Mouse (Mus musculus): ENCODE data around the gene Sdf4. TPM values are rescaled to one million over a fixed set of nuclear protein-coding genes. Genes with fewer than 3 reads are reported as not detected.

Gene Sdf4
- total RNA-seq (2021): 100 to 1,000 TPM; 184 to 191 TPM
- long read RNA-seq, experiment 1, full-length matches to known transcripts: 281 of 335 reads
- long read RNA-seq, experiment 1, partial matches to known transcripts: 32 of 335 reads
- long read RNA-seq, experiment 1, other reads (novel, unspliced or antisense): 22 of 335 reads
- long read RNA-seq, experiment 2, full-length matches to known transcripts: 130 of 168 reads
- long read RNA-seq, experiment 2, partial matches to known transcripts: 29 of 168 reads
- long read RNA-seq, experiment 2, other reads (novel, unspliced or antisense): 9 of 168 reads

DNA sequence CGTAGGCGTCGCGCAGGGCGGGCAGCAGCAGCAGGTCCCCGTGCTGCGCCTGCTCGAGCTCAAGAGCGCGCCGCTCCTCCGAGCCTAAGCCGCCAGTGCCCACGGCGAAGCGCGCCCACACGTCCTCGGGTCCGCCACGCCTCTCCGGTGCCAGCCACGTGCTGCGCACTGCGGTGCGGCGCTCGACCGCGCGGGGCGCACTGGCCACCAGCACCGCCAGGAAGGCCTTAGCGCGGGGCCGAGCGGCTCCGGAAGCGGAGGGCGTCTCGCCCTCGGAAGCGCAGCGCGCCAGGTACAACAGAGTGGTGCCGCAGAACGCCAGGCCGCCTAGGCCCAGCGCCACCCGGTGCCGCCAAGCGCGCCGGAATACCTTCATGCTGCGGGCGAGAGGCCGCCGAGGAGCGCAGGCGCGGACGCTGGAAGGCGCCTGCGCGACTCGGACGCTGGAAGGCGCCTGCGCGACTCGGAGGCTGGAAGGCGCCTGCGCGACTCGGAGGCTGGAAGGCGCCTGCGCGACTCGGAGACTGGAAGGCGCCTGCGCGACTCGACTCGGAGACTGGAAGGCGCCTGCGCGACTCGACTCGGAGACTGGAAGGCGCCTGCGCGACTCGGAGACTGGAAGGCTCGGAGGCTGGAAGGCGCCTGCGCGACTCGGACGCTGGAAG is at the start of gene Sdf4, which contains the start of gene B3galt6:
Gene Sdf4, plus strand, starts transcription at position 632 of the 665 bp plus-strand sequence.
Gene B3galt6, minus strand, starts transcription at position 409 of the 665 bp plus-strand sequence.
- DNase-seq: peak; percentile 86

DNA sequence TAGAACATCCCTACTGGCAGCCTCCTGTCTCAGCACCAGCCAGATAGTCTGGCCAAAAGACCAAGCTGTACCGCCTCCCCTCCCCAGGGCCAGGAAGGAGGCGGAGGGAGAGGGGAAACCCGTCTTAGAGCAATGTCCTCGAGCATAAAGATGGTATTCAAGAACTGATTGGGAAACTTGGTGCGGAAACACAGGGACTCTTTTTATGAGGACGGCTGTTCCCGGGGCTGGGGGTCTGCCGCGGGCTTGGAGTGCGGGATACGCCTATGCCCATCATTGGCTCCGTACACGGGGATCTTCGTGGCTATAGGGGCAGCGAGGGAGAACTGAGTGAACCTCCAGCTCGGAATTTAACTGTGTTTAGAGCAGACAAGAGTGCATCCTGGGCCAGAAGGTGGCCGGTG is 49.6 kb upstream of the Sdf4 start:
- DNase-seq: peak; percentile 43

DNA sequence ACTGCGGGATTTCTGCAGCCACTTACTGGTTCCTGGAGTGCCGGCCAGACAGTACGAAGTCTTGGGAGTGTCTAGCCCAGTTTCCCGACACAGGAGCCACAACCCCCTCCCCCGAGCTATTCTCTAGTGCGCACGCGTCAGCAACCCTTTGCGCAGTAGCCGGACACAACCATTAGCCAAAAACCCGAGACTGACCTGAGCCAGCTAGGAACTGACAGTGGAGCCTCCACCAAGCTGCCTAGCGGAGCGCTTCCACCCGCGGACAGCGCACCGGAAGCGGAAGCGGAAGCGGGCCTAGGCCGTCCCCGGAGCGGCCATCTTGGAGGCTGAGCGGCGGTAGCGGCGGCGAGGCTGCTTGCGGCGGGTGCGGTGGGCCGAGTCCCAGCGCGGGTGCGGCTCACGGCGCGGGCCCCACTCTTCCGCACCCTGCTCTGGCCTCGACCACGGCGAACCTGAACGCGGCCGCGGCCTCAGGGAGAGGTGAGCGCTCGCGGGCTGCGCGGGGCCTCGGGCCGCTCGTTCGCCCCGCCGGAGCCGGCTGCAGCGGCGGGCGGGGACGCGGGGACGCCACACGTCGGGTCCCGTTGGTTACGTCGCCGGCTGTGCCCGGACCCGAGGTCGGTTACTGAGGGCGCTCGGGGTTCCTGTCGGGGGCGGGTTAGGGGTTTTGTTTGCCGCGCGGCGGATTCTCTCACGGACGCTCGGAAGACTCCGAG is 49.0 kb upstream of the Sdf4 start, which contains the start of gene Ube2j2:
Gene Ube2j2, plus strand, starts transcription at position 298 of the 716 bp plus-strand sequence.
- peak; percentile 98 for DNase-seq

DNA sequence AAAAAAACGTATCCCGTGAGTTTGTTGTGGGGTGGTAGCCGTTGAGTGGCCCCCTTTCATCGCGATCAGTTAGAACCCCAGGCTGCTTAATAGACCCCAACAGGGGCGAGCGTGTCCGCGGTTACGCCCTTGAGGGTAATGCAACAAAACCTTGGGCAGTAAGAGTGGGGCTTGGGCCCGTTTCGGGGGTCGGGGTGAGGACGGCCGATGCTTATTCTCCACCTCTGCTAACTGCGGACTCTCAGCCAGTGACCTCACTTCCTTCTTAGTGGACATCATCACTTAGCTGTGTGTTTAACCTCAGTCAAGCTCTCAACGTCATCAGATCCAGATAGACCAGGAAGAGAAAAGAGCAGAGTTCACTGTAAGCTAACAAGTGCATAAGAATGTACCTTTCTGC is 48.4 kb upstream of the Sdf4 start:
- DNase-seq: peak; percentile 27

DNA sequence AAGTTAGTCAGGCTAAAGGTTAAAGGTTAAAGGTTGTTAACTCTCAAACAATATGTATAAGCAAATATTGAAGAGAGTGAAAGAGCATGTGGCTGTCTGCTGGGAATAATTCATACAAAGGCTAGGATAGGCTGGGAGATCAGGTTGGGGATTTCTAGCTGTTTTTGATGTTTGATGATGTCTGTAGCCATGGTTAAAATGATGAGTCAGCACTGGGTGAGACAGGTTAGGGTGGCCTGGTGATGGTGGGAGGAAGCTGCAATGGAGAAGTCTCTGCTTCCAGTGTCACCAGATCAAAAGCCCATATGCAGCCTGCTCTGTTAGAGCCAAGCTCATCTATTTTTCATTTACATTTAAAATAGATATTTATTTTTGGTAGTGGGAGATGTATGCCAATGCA is 45.6 kb upstream of the Sdf4 start:
- DNase-seq: no peak

DNA sequence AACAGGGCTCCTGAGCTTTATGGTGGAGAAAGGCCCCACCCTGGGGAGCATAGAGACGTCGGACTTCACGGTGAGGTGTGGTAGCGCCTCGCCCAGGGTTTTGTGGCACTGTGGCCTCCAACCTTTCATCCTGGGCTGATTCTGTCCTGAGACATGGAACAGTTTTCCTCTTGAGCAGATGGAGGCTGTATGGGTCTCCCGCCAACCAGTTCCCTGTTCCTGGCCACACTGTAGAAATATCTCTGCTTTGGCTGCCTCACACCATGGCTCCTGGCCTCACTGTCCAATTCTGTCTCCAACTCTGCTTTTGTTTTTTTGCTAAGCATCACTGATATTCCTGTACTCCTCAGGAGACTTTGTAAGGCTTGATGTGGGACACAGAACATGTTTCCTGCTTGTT is 37.2 kb upstream of the Sdf4 start:
- DNase-seq: no peak

DNA sequence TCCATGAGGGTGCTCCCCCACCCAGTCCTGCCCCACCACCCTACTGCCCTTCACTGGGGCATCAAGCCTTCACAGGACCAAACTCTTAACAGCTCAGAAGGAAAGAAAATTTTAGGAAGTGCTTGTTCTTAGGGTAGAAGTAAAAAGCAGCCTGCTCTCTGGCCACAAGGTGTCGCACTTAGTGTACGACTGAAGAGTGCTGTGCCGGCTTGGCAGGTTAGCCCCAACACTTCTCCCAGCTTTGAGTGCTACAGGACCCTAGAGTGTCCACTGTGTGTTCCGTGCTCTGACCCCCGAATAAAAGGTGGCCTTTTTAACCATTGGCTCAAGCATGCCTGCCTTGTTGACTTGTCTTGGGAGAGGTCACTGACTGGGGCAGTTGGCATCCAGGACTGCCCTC is 33.4 kb upstream of the Sdf4 start:
- DNase-seq: peak; percentile 84

DNA sequence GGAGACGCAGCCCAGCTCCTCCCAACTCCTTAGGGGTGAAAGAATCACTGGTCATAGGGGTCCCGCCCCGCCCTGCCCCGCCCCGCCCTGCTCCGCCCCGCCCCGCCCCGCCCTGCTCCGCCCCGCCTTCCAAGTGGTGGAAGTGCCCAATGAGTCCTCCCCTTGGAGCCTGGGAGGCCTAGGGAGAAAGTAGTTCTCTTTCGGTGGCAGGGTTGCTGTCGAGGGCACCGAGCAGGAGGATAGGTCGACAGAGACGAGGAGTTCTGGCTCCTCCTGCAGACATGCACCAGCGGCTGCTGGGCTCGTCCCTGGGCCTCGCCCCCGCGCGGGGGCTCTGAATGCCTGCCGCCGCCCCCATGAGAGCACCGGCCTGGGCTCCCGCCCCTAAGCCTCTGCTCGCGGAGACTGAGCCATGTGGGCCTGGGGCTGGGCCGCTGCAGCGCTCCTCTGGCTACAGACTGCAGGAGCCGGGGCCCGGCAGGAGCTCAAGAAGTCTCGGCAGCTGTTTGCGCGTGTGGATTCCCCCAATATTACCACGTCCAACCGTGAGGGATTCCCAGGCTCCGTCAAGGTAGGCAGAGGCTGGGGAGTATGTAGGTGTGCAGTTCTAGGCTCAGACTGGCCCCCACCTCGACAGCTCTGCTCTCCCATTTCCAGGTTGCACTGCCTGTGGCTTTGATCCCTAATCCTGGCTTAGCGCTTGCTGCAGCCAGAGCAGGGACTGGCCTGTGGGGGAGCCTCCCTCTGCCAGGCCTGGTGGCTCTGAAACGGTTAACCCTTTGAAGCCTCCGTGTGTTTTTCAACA is 30.3 kb upstream of the Sdf4 start, which contains the start of gene C1qtnf12:
Gene C1qtnf12, plus strand, starts transcription at position 152 of the 805 bp plus-strand sequence.
- peak; percentile 81 for DNase-seq

DNA sequence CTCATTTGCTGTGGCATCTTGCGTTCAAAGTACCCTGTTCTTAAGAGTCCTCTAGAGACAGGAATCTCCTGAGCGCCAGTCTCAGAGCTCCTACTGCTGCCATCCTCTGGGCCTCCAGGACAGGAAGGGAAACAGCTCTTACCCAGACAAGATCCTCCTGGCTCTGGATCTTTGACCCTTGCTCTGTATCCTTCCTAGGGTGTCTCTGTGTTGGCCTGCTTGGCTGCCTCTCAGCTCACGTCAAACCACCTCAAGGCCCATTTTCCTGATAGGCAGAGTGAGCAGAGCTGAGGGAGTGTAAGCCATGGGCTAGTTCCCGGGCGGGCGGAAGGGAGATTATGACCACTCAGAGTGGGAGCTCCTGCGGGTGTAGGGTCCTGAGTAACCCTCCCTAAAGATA is 29.6 kb upstream of the Sdf4 start:
- peak; percentile 30 for DNase-seq

DNA sequence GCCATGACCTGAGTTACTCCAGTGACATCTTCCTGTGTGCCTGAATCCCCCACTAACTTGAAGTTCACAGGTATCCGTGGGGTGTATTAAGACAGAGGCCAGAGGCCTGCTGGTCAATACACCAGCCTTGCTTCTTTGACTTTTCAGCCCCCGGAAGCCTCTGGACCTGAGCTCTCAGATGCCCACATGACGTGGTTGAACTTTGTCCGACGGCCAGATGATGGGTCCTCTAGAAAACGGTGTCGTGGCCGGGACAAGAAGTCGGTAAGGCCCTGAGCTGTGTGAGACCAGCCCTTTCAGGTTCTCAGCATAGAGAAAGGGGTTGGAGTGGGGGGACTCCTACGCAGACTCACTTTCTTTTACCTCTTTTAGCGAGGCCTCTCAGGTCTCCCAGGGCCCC is 28.3 kb upstream of the Sdf4 start:
- no peak for DNase-seq

DNA sequence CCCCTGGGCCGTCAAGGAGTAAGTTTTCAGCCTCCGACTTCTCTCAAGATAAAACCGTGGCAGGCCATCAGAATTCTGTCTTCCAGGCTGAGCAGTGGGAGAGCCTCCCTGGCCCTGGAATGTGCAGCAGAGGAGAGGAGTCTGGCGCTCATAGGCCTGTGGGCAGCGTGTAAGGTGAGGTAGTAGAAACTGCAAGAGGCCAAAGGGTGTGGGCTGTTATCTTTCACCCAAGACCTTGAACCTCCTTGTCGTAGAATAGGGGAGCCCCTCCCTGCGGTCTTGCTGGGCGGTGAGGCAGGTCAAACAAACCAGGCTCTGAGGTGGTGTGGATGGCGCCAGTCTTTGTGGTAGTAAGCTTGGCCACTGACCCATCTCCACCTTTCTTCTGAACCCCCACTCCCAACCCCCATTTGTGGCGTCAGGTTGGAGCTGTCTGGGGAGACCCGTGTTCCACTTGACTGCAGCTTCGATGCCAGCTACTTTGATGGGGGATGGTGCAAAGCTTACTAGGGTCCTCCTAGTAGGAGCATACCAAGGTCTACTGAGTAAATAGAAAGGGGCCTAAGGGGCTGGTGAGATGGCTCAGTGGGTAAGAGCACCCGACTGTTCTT is 23.5 kb upstream of the Sdf4 start:
- DNase-seq: no peak

DNA sequence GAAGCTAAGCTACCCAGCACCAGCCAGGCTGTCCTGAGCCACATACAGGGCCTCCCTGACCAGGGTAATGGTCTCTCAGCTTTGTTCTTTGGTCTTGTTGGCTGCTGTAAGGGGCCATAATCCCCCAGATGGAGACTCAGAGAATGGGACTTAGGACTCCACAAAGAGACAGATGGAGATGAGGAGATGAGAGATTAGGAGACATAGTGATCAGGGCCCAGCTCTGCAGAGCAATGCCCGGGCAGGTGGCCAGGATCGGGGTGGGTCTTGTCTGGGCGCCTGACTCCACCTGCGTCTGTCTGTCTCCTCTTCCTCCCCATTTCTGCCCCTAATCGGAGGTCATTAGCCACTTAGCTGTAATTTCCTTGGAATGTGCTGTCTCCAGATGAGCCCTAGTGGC is 22.4 kb upstream of the Sdf4 start:
- DNase-seq: no peak

DNA sequence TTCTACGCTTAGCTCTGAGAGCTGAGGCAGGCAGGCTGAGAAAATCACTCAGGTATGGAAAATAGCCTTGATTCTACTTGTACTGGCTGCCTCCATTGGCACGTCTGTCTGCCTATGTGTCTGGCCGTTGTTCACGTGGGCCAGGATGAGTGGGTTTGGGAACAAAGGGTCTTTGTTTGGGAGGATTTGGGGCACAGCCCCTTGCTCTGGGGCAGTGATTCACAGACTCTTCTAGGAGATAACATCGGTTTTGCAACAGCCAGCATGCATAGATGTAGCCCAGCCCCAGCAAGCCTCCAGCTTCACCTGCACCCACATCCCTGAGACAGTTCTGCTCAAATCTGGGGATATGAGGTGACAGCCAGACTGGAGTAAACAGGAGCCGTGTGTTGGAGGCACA is 20.0 kb upstream of the Sdf4 start:
- no peak for DNase-seq

DNA sequence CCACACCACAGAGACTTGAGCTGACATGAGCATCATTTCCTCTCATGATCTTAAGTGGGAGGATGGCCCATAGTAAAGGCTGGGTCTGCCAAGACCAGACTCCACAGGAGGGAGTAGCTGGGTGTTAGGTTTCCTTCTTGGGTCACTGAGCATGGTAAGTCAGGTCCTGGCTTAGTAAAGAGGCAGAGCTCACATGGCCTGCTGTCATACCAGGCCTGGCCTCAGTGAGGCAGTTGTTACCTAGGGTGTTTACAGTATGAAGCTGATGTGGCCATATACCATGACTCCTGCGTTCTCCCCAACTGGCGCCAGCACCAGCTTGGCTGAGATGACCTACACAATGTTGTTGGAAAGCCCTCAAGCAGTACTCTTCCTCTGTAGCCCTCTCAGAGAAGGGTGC is 19.4 kb upstream of the Sdf4 start:
- no peak for DNase-seq

DNA sequence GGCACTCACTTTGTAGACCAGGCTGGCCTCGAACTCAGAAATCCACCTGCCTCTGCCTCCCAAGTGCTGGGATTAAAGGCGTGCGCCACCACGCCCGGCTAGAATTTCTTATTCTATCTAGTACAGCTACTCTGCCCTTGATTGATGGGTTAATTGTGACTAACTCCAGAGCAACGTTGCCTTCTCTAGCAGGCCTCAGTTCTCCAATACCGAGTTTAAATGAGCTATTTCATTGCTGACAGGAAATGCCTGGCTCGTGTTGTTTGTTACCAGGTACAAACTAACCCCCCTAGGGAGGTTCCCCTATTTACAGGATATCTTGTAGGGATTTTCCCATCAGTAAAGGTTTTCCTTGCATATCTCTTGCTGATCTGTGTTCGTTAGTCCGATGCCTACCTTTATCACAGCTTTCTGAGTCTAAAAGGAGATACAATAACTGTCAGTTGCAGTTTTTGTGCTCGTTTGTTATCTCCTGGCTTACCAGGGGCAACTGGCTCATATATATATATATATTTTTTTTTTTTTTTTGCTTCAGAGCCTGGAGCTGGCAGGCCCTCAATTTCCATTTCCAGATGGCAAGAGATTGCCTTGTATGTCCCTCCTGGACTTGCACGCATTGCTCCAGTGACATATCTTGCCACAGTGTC is 11.1 kb upstream of the Sdf4 start:
- no peak for DNase-seq

DNA sequence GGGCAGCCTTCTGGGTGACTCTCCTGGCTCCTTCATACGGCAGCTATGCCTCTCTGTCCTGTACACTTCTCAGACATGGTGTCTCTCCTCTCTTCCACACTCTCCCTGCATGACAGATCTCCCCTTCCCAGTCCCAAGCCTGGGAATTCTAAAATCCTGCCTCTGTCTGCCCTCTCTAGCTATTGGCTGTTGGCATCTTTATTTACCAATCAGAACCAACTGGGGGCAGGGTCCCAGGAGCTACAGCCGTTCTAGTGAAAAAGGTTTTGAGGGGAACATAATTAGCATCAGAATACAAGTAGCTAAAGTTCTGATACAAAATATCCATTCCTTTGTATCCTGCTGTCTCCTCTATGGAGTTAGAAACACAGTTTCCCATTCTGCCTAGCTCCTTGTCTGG is 8.9 kb upstream of the Sdf4 start:
- no peak for DNase-seq

DNA sequence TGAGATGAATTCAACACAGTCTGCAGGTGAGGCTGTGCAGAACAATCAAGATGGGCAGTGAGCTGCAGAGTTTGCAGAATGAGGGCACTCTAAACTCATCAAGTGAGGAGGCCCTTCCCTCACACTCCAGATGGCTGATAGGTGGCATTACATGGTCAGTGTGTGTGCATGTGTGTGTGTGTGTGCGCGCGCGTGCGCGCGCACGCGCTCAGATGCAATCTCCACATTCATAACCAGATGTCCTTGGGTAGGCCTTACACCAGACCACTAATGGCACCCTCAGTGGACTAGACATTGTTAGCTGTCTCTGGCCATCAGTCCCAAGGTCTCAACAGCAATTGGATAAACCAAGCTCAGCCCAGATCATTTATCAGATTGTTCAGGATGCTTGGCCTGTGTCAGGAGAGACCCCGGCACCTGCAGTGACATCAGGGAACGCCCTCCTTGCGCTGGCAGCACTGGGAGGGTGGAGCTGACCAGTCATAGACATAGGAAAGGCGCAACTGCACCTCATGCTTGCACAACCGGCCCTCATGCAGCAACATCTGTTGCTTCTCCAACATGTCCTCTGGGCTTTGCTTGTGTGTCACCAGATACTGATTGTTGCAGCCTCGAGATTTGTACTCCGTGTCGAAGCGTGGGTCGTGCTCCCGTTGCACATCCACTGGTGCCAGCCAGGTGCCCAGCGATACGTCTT is 1.3 kb upstream of the Sdf4 start:
- DNase-seq: no peak

DNA sequence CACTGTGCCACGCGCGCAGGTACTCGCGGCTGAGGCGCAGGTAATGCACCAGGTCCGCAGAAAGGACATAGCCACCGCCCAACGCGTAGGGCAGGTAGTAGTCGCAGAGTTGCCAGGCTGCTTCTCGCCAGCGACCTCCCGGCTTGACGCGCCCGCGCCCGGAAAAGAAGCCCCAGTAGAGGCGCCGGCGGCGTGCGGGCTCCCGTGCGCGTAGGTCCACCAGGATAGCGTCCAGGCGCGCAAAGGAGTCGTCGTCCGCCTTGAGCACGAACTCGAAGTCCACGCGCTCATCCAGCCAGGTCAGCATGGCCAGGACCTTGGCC is 803 bp upstream of the Sdf4 start:
- DNase-seq: no peak

DNA sequence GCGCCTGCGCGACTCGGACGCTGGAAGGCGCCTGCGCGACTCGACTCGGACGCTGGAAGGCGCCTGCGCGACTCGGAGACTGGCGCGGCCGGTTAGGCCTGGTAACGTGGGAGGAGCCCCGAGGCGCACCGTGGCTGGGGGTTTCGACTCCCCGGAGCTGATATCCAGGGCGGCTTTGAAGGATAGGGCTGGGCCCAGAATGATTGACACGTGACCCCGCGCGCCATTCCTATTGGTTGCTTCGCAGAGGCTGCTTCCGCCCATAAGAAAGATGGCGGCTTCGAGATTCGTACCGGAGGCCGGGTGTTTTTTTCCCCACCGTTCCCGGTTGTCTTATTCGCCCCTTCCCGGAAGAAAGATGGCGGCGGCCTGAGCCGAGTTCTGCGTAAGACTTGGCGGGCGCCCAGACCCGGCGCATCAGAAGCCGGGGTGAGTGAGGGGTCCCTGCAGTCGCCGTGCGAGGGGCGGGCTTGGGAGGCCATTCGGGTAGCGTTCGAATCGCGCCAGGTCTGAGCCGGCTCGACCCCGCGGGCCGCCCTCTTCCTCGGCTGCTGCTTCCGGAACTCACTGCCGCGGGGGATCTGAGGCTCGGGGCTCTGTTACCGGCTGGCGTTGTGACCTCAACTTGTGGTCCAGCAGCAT is 355 bp downstream of the Sdf4 start:
- peak; percentile 97 for DNase-seq

DNA sequence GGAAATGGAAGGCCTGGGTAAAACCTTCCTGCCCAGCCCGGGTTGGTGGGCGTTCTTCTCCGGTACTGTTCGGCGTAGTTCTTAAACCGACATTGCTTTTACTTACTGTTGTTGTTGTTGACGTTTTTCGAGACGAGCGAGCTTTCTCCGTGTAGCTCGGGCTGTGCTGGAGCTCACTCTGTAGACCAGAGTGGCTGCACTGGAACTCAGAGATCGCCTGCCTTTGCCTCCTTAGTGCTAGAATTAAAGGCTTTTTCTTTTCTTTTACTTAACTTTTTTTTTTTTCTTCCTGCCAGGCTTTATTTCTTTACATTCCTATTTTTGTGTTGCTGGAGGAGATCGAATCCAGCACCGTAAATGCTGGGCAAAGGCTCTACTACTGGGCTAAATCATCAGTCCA is 934 bp downstream of the Sdf4 start:
- DNase-seq: no peak
